Mouse (Mus musculus): Measurements from ENCODE around the gene Lingo4. TPM values are rescaled to one million over a fixed set of nuclear protein-coding genes. Genes with fewer than 3 reads are reported as not detected.
A peak's percentile ranks its signal among the peaks of the same experiment; 100 is the strongest.

The Lingo4 gene
- total RNA-seq, 2 experiments from 2014 or later: not detected

GRCm38 (mm10) chr3:94383476-94383875, 14.8 kb upstream of the Lingo4 start:
- no peak for ATAC-seq (replicated peaks; ENCODE audit: poor library complexity, severe bottlenecking)

- no peak for ATAC-seq (replicated peaks; ENCODE audit: poor library complexity, severe bottlenecking)
These were observed 11.6 kb upstream of the Lingo4 start for GRCm38 (mm10) chr3:94386671-94387070.

GRCm38 (mm10) chr3:94387391-94387790, 10.9 kb upstream of the Lingo4 start:
- no peak for ATAC-seq (replicated peaks; ENCODE audit: poor library complexity, severe bottlenecking)

GRCm38 (mm10) chr3:94388047-94388446, 10.3 kb upstream of the Lingo4 start:
- ATAC-seq (replicated peaks; ENCODE audit: poor library complexity, severe bottlenecking): peak; percentile 25; the same call in 1 of the 2 replicates

GRCm38 (mm10) chr3:94389420-94389819, 8.9 kb upstream of the Lingo4 start:
- ATAC-seq (replicated peaks; ENCODE audit: poor library complexity, severe bottlenecking): no peak

GRCm38 (mm10) chr3:94391001-94391400, 7.3 kb upstream of the Lingo4 start:
- ATAC-seq (replicated peaks; ENCODE audit: poor library complexity, severe bottlenecking): no peak

- no peak for ATAC-seq (replicated peaks; ENCODE audit: poor library complexity, severe bottlenecking)
These were observed 6.2 kb upstream of the Lingo4 start for GRCm38 (mm10) chr3:94392128-94392527.

- no peak for ATAC-seq (replicated peaks; ENCODE audit: poor library complexity, severe bottlenecking)
These were observed 5.3 kb upstream of the Lingo4 start for GRCm38 (mm10) chr3:94393049-94393448.

GRCm38 (mm10) chr3:94396336-94396735, 2.0 kb upstream of the Lingo4 start:
- ATAC-seq (replicated peaks; ENCODE audit: poor library complexity, severe bottlenecking): no peak

GRCm38 (mm10) chr3:94396851-94397250, 1.5 kb upstream of the Lingo4 start:
- no peak for ATAC-seq (replicated peaks; ENCODE audit: poor library complexity, severe bottlenecking)

- ATAC-seq (replicated peaks; ENCODE audit: poor library complexity, severe bottlenecking): peak; percentile 55
These were observed 695 bp downstream of the Lingo4 start for GRCm38 (mm10) chr3:94398943-94399481.

GRCm38 (mm10) chr3:94399663-94400310, 1.5 kb downstream of the Lingo4 start:
- ATAC-seq (replicated peaks; ENCODE audit: poor library complexity, severe bottlenecking): no peak

- ATAC-seq (replicated peaks; ENCODE audit: poor library complexity, severe bottlenecking): no peak
These were observed 4.1 kb downstream of the Lingo4 start for GRCm38 (mm10) chr3:94402451-94402850.

GRCm38 (mm10) chr3:94404366-94405054, 6.2 kb downstream of the Lingo4 start:
- ATAC-seq (replicated peaks; ENCODE audit: poor library complexity, severe bottlenecking): no peak

- ATAC-seq (replicated peaks; ENCODE audit: poor library complexity, severe bottlenecking): no peak
These were observed 7.2 kb downstream of the Lingo4 start for GRCm38 (mm10) chr3:94405561-94405960.

- ATAC-seq (replicated peaks; ENCODE audit: poor library complexity, severe bottlenecking): peak; percentile 39
These were observed 14.2 kb downstream of the Lingo4 start for GRCm38 (mm10) chr3:94412530-94412929.

GRCm38 (mm10) chr3:94413031-94413679, 14.8 kb downstream of the Lingo4 start, which contains the start of gene Tdrkh:
Gene Tdrkh, plus strand, starts transcription at chr3:94413273.
- ATAC-seq (replicated peaks; ENCODE audit: poor library complexity, severe bottlenecking): peak; percentile 98

- ATAC-seq (replicated peaks; ENCODE audit: poor library complexity, severe bottlenecking): no peak
These were observed 32.7 kb downstream of the Lingo4 start for GRCm38 (mm10) chr3:94430980-94431379.

GRCm38 (mm10) chr3:94434305-94434704, 36.0 kb downstream of the Lingo4 start:
- no peak for ATAC-seq (replicated peaks; ENCODE audit: poor library complexity, severe bottlenecking)

GRCm38 (mm10) chr3:94436420-94436819, 38.1 kb downstream of the Lingo4 start:
- ATAC-seq (replicated peaks; ENCODE audit: poor library complexity, severe bottlenecking): no peak

GRCm38 (mm10) chr3:94441182-94441581, 42.9 kb downstream of the Lingo4 start:
- ATAC-seq (replicated peaks; ENCODE audit: poor library complexity, severe bottlenecking): peak; percentile 49; the same call in 1 of the 2 replicates
